Comparison of ENCODE assay signal across 8 mouse cellular contexts in the genomic region with DNA sequence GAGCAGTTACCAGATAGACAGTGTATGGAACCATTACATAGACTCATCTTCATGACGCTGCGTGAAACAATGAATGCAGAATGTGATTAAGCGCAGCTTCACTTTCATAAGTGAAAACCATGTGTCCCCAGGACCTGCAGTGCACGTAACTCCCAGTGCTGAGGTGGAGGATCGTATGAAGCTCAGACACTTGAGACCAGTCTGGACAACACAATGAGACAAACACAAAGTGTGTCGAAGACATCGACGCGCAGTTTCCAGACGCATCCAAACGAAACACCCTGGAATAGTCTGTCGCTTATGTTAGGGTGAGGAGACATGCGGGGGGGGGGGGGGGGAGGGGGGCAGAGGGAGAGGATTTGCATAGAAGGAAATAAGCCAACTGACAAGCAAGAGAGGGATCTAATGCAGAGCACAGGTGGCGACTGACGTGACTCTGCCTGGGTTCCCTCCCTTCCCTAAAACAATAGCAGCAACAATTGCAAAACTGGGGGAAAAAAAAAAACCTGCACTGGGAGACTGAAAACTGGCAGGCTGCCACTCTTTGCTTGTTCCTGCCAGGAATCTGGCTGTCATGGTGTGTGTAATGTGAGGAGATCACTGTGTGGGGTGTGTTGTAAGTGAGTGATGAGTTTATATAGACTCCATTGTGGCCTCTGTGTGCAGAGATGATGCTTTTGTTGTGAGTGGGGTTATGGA. TPM values are rescaled to one million over a fixed set of nuclear protein-coding genes. Genes with fewer than 3 reads are reported as not detected.
DNase-seq lines count a peak whose midpoint lies in the region; ATAC-seq lines count a peak whose summit lies in the region.

No protein-coding gene starts in this region.

- H3K9me3 ChIP-seq in embryonic facial prominence, embryonic 13.5 days, result no peaks in the 10 kb centered on the region
- H3K9me3 ChIP-seq in embryonic facial prominence, embryonic 10.5 days, result no peaks in the 10 kb centered on the region
- H3K9me3 ChIP-seq in heart, embryonic 12.5 days (replicated peaks), result no peaks in the 10 kb centered on the region

- 69% methylated on average over 15 of the region's 15 CpGs for WGBS in embryonic facial prominence, embryonic 13.5 days
- WGBS in embryonic facial prominence, embryonic 10.5 days, result 79% methylated on average over 15 of the region's 15 CpGs
- WGBS in heart, embryonic 12.5 days, result 61% methylated on average over 15 of the region's 15 CpGs

- no peak overlapping the region for H3K27ac ChIP-seq in embryonic facial prominence, embryonic 13.5 days
- no peak overlapping the region for H3K27ac ChIP-seq in embryonic facial prominence, embryonic 10.5 days (replicated peaks)
- H3K27ac ChIP-seq in heart, embryonic 12.5 days (ENCODE audit: poor library complexity, severe bottlenecking), result no peak overlapping the region

- no peak overlapping the region for H3K4me2 ChIP-seq in embryonic facial prominence, embryonic 13.5 days
- peak overlapping the region; percentile 47 for H3K4me2 ChIP-seq in heart, embryonic 12.5 days

- no peaks in the 10 kb centered on the region for H3K27me3 ChIP-seq in embryonic facial prominence, embryonic 13.5 days
- H3K27me3 ChIP-seq in embryonic facial prominence, embryonic 10.5 days (replicated peaks; ENCODE audit: low read depth, poor library complexity, severe bottlenecking), result no peaks in the 10 kb centered on the region
- no peaks in the 10 kb centered on the region for H3K27me3 ChIP-seq in heart, embryonic 12.5 days (replicated peaks)

- ATAC-seq in embryonic facial prominence, embryonic 13.5 days (ENCODE audit: insufficient number of reproducible peaks, insufficient read depth, low FRiP score, low TSS enrichment, low read depth), result peak; percentile 67
- ATAC-seq in heart, embryonic 12.5 days (ENCODE audit: insufficient number of reproducible peaks, low FRiP score), result no peak

- H3K36me3 ChIP-seq in embryonic facial prominence, embryonic 13.5 days, result no peaks in the 10 kb centered on the region
- H3K36me3 ChIP-seq in embryonic facial prominence, embryonic 10.5 days (replicated peaks), result no peaks in the 10 kb centered on the region
- no peaks in the 10 kb centered on the region for H3K36me3 ChIP-seq in heart, embryonic 12.5 days

- peaks cover 8% of the 10 kb centered on the region; the same call in 1 of the 2 replicates for H3K4me1 ChIP-seq in embryonic facial prominence, embryonic 13.5 days
- H3K4me1 ChIP-seq in embryonic facial prominence, embryonic 10.5 days, result no peaks in the 10 kb centered on the region
- peaks cover 11% of the 10 kb centered on the region for H3K4me1 ChIP-seq in heart, embryonic 12.5 days (replicated peaks)

- H3K4me3 ChIP-seq in embryonic facial prominence, embryonic 13.5 days, result no peak overlapping the region
- H3K4me3 ChIP-seq in embryonic facial prominence, embryonic 10.5 days, result no peak overlapping the region
- no peak overlapping the region for H3K4me3 ChIP-seq in heart, embryonic 12.5 days

- DNase-seq in embryonic facial prominence, embryonic 10.5 days (ENCODE audit: low spot score), result no peak
- DNase-seq in testis, postnatal 10 days (ENCODE audit: low spot score), result peak; percentile 52
- DNase-seq in testis, postnatal 14 days (ENCODE audit: low spot score), result no peak
- peak; percentile 65 to 69 for DNase-seq in layer of hippocampus, postnatal 10 days (ENCODE audit: low spot score in 2 of 2)
- peak; percentile 34 for DNase-seq in telencephalon, adult 2 months (ENCODE audit: low read depth, low spot score)
- DNase-seq in thymus, postnatal 36 days, result no peak

- H3K9ac ChIP-seq in embryonic facial prominence, embryonic 13.5 days, result no peak overlapping the region
- no peak overlapping the region for H3K9ac ChIP-seq in heart, embryonic 12.5 days

RNA-seq across cellular contexts. Expression of gene 1700025G04Rik, which starts 40.3 kb away (rescaled TPM):
- polyA plus RNA-seq in embryonic facial prominence, embryonic 13.5 days (2015; fragmentation: Nextera tagmentation; extraction: Ambion mirVana), result 38.9 and 45.4 TPM in 2 replicates
- polyA plus RNA-seq in embryonic facial prominence, embryonic 10.5 days (2016; fragmentation: Nextera tagmentation; extraction: Ambion mirVana), result 14.7 and 15.0 TPM in 2 replicates
- 28.4 and 30.3 TPM in 2 replicates for polyA plus RNA-seq in heart, embryonic 12.5 days (2016; fragmentation: Nextera tagmentation; extraction: Ambion mirVana)
- 10 to 100 TPM; 66.0 to 67.7 TPM for total RNA-seq in layer of hippocampus, postnatal 10 days (2021)

Comparison
In these comparisons a context has a peak if more than half of its experiments do, and no peak if none do; other contexts are left out.
1. DNase-seq: peak in testis, postnatal 10 days (single experiment), layer of hippocampus, postnatal 10 days (2 of 2) and telencephalon, adult 2 months (single experiment); none in embryonic facial prominence, embryonic 10.5 days (single experiment), testis, postnatal 14 days (single experiment) and thymus, postnatal 36 days (0 of 2).